Mouse (Mus musculus): ENCODE results near the gene Bmyc.
"Not testable (repeated sequence)": the region's sequence is repeated elsewhere in the genome, so short reads cannot be mapped to it uniquely, and the experiment has no call there.

The Bmyc gene

GRCm38 (mm10) chr2:25706643-25707481, at the start of gene Bmyc:
TSS of gene Bmyc (plus strand) at chr2:25706739.
- DNase-seq (ENCODE audit: low spot score): peak; percentile 65

- DNase-seq (ENCODE audit: low spot score): no peak
Observed at GRCm38 (mm10) chr2:25657246-25657645, 49.3 kb upstream of the Bmyc start.

- no peak for DNase-seq (ENCODE audit: low spot score)
Observed at GRCm38 (mm10) chr2:25657652-25658051, 48.9 kb upstream of the Bmyc start, which contains the start of gene Lcn5. TSS of gene Lcn5 (plus strand) at chr2:25657952.

GRCm38 (mm10) chr2:25660279-25660678, 46.3 kb upstream of the Bmyc start:
- no peak for DNase-seq (ENCODE audit: low spot score)

GRCm38 (mm10) chr2:25661245-25661970, 45.1 kb upstream of the Bmyc start:
- no peak for DNase-seq (ENCODE audit: low spot score)

- peak; percentile 15 for DNase-seq (ENCODE audit: low spot score)
Observed at GRCm38 (mm10) chr2:25663511-25663910, 43.0 kb upstream of the Bmyc start.

- DNase-seq (ENCODE audit: low spot score): no peak
Observed at GRCm38 (mm10) chr2:25664125-25664524, 42.4 kb upstream of the Bmyc start.

GRCm38 (mm10) chr2:25666516-25666915, 40.0 kb upstream of the Bmyc start:
- DNase-seq (ENCODE audit: low spot score): no peak

- DNase-seq (ENCODE audit: low spot score): no peak
Observed at GRCm38 (mm10) chr2:25676486-25676885, 30.1 kb upstream of the Bmyc start, which contains the start of gene Lcn6. TSS of gene Lcn6 (plus strand) at chr2:25676786.

- no peak for DNase-seq (ENCODE audit: low spot score)
Observed at GRCm38 (mm10) chr2:25679559-25679958, 27.0 kb upstream of the Bmyc start.

GRCm38 (mm10) chr2:25682426-25682825, 24.1 kb upstream of the Bmyc start, which contains the start of gene Lcn10:
TSS of gene Lcn10 (plus strand) at chr2:25682726.
- no peak for DNase-seq (ENCODE audit: low spot score)

GRCm38 (mm10) chr2:25686941-25687340, 19.6 kb upstream of the Bmyc start:
- no peak for DNase-seq (ENCODE audit: low spot score)

- DNase-seq (ENCODE audit: low spot score): no peak
Observed at GRCm38 (mm10) chr2:25694605-25695004, 11.9 kb upstream of the Bmyc start.

GRCm38 (mm10) chr2:25696951-25697350, 9.6 kb upstream of the Bmyc start:
- DNase-seq (ENCODE audit: low spot score): no peak

GRCm38 (mm10) chr2:25698696-25699095, 7.8 kb upstream of the Bmyc start:
- no peak for DNase-seq (ENCODE audit: low spot score)

GRCm38 (mm10) chr2:25699743-25700142, 6.8 kb upstream of the Bmyc start, which contains the start of gene Obp2a:
TSS of gene Obp2a (plus strand) at chr2:25700043.
- DNase-seq (ENCODE audit: low spot score): not testable (repeated sequence)

GRCm38 (mm10) chr2:25701001-25701400, 5.5 kb upstream of the Bmyc start:
- no peak for DNase-seq (ENCODE audit: low spot score)

GRCm38 (mm10) chr2:25703706-25704105, 2.8 kb upstream of the Bmyc start:
- DNase-seq (ENCODE audit: low spot score): no peak

GRCm38 (mm10) chr2:25708121-25708520, 1.6 kb downstream of the Bmyc start:
- DNase-seq (ENCODE audit: low spot score): peak; percentile 16

GRCm38 (mm10) chr2:25709056-25709455, 2.5 kb downstream of the Bmyc start:
- DNase-seq (ENCODE audit: low spot score): not testable (repeated sequence)

GRCm38 (mm10) chr2:25709791-25710190, 3.3 kb downstream of the Bmyc start:
- DNase-seq (ENCODE audit: low spot score): not testable (repeated sequence)

GRCm38 (mm10) chr2:25711641-25712040, 5.1 kb downstream of the Bmyc start:
- DNase-seq (ENCODE audit: low spot score): not testable (repeated sequence)

- no peak for DNase-seq (ENCODE audit: low spot score)
Observed at GRCm38 (mm10) chr2:25717222-25717621, 10.7 kb downstream of the Bmyc start.
